Mouse (Mus musculus) CD4-positive naive resting alpha-beta T cell, adult 76 days (primary cell): Measurements from ENCODE around the gene Usp43. TPM values are rescaled to one million over a fixed set of nuclear protein-coding genes. Genes with fewer than 3 reads are reported as not detected.

Source experiments
- total RNA-seq: library from RNA; stranded (reverse); gene quantifications from one replicate; pipeline ENCODE4 v1.2.4, GENCODE M21; 2023

Gene Usp43
- not detected for total RNA-seq

GRCm38 (mm10) chr11:67921827-67922754 is at the start of gene Usp43:
Usp43 (minus strand) TSS chr11:67922153.

GRCm38 (mm10) chr11:67965905-67966878 is 44.2 kb upstream of the Usp43 start, which contains the start of gene Stx8:
Stx8 (plus strand) TSS chr11:67966193.

GRCm38 (mm10) chr11:67965242-67965883 is 43.4 kb upstream of the Usp43 start, which contains the start of gene Cfap52:
Cfap52 (minus strand) TSS chr11:67965651.

Other genes starting within 250 kb of the Usp43 start
- gene Rcvrn, start 226.8 kb downstream of the Usp43 start, total RNA-seq: not detected
- gene Glp2r, start 151.0 kb downstream of the Usp43 start, total RNA-seq: not detected
- not detected for gene Gsg1l2, start 147.5 kb downstream of the Usp43 start, total RNA-seq
- gene Dhrs7c, start 124.0 kb downstream of the Usp43 start, total RNA-seq: not detected
- not detected for gene Cfap52, start 43.5 kb upstream of the Usp43 start, total RNA-seq
- 23.0 TPM for gene Stx8, start 44.0 kb upstream of the Usp43 start, total RNA-seq